Mouse (Mus musculus) adrenal gland (tissue): Measurements from ENCODE around the gene Cemip.
"Not testable (repeated sequence)": the region's sequence is repeated elsewhere in the genome, so short reads cannot be mapped to it uniquely, and the experiment has no call there.

Experiments used
- intact Hi-C: fragments of 180-260 bp; cut with DNase I; formaldehyde crosslinking; loops from one replicate; pipeline ENCODE4 v1.15.1; 2025
- long read RNA-seq, 2 experiments: library from polyadenylated mRNA; unstranded; transcript quantifications; one replicate each; pipeline ENCODE4 v2.0.0; 2020; ENCODE audit warnings: borderline replicate concordance in 1 of 2; ENCODE audit not compliant: insufficient replicate concordance in 1 of 2

Gene Cemip
- long read RNA-seq, experiment 1, partial matches to known transcripts: 0 of 2 reads
- long read RNA-seq, experiment 1, other reads (novel, unspliced or antisense): 2 of 2 reads
- long read RNA-seq, experiment 2, partial matches to known transcripts: 0 of 4 reads
- long read RNA-seq, experiment 2, other reads (novel, unspliced or antisense): 4 of 4 reads

DNA sequence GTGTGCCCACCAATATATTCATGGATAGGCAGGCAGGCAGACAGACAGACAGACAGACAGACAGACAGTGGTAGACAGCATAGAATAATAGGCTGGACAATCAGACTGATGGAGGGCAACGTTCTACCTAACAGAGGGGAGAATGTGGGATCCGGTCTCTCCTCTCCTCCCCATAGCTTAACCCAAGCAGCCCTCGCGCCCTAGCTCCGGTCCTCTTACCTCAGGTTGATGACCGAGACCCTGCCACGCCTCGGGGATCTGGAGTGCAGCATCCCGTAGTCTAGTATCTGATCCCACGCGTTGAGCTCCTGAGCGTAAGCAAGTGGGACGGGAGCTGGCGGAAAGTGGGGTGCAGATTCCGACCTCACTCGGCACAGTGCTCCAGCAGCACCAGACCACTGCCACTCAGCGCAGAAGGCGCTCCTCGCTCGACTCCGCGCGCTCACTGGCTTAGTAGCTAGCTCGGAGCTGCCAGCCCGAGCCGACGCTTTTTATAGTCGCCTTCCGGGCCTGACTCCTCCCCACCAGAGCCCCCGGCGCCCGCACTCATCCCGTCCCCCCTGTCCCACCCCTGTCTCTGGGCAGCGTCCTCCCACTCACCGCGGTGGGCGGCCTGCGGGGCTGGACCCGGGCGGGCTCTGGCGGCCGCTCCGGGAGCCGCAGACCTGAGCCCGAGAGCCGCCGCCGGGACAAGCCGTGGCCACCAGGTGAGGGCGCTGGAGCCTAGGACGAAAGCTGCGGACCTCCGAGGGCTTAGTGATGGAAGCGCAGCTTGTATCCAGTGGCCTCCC lies at the start of gene Cemip:
Gene Cemip (minus strand): TSS at position 464 of the 791 bp plus-strand sequence.
- intact Hi-C loops: loop anchor here (5.0 to 10.0 kb wide), 2 partner anchors 154 to 359 kb away; no protein-coding TSS in a partner anchor

GRCm38 (mm10) chr7:84132704-84133103 lies 46.4 kb upstream of the Cemip start:
- intact Hi-C loops: no loop called here

DNA sequence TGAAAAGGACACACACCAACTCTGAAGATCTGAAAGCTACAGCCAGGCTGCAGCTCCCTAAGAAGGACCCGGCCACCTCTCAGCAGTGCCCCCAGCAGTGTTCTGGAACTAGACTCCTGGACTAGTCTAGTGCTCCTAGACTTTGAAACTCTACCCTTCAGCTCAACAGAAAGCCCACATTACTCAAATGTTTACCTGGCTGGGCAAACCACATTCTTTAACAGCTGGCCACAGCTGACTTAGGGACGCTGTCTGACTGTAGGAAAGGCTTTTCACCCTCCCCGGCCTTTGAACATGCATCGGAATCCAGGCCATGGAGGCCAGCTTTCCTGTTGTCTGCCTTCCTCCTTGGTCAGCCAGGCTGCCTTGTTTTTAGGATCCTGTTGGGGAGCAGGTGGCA lies 45.4 kb upstream of the Cemip start:
- intact Hi-C loops: no loop called here

- intact Hi-C loops: no loop called here
Observed at GRCm38 (mm10) chr7:84128661-84129060, 42.4 kb upstream of the Cemip start.

DNA sequence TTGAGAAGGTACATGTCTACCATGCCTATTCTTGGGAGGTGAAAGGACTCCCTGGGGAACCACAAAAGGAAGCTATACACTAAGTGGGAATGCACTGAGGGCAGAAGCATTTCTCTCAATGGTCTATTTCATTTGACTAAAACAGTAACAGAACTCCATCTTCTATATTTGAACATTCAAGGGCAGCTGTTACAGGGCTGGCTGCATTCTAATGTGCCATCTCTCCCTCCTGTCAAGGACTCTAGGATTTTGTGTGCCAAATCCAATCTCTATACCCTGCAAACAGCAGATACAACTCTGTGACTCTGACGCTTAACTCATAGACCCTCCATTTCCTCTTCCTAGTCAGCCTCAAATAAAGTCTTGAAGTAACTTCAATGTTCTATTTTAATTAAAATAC lies 39.4 kb upstream of the Cemip start:
- intact Hi-C loops: no loop called here

DNA sequence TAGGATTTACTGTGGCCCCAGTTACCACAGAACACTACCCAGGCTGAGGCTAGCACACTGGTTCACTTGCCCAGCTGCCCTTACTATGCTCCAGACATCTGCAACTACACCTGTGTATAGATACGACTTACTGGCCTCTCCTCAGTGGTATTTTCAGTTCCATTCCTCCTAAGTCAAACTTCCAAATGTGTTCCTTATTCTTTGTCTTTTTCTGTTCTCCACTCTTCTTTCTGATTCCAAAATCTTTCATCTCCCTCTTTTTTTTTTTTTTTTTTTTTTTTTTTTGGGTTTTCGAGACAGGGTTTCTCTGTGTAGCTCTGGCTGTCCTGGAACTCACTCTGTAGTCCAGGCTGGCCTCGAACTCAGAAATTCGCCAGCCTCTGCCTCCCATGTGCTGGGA lies 37.3 kb upstream of the Cemip start:
- intact Hi-C loops: not testable (repeated sequence)

DNA sequence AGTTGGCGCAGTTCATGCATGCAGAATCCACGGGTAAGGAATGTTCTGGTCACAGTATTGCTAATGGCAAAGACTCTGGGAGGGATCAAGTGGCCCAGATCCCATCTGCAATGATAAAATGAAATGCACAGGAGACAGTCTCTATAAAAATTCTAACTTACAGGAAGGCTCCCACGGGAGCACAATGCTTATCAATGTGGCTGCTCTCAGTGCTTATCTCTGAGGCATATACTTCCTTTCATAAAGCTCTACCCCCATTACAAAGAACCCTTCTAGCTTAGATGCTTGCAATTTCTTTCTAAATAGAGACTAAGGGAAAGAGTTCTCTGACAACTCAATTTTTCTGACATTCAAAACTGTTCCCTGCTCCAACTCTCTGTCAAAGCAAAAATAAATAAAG lies 35.5 kb upstream of the Cemip start:
- intact Hi-C loops: no loop called here

DNA sequence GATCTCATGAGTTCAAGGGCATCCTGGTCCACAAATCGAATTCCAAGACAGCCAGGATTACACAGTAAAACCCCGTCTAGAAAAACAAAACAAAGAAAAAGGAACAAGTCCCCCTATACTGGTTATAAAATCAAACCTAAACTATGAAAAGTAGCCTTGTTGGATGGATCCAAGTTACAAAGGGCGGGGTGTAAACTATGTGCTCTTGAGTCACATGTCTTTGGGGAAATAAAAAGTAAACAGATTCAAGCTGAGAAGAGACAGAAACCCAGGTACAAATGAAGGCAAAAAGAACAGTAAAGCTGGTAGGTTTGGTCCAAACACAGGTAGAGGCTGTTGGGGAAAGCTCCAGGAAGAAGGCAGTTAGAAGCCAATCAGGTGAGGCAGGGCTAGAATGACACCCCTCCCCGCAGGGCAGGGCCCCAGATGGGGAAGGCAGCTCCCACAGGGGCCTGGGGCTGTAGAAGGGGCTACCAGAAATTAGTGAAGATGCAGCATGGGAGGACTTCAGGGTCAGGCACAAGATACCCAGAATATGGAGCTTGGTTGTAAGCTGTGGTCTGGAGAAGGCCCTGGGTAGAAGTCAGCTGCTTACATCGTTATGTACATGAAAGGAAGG lies 33.9 kb upstream of the Cemip start:
- intact Hi-C loops: no loop called here

GRCm38 (mm10) chr7:84119216-84120105 lies 33.2 kb upstream of the Cemip start:
- intact Hi-C loops: loop anchor here (5.0 kb wide), 1 partner anchor 33 kb away; the partner anchor contains the start of gene Abhd17c

DNA sequence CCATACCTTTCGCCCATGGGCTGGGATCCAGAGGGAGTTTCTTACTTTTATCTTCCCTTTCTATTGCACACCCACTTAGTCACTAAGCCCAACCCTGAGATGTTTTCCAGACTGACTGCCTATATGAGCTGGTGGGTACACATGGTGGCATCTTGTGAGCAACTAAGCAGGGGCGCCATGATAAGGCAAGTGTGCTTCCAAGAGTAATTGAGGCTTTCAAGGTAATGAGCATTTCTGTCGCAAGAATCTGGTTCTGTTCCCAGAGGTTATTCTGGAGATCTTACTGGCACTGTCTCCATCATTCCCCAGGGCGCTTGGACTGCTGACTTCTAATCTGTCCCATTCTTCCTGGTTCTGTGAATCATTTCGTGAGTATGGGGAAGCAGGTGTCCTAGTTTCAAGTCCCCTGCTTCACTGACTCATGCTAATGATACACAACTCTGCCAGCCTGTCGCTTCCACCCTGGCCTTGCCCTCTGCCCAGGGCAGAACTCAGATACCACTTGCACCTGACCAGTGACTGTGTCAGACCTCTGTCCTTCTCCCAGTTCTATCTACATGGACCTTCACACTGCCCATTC lies 31.3 kb upstream of the Cemip start:
- intact Hi-C loops: loop anchor here (5.0 kb wide), 1 partner anchor 35 kb away; the partner anchor contains the start of gene Abhd17c

GRCm38 (mm10) chr7:84116621-84117542 lies 30.6 kb upstream of the Cemip start:
- intact Hi-C loops: loop anchor here (5.0 kb wide), 1 partner anchor 35 kb away; the partner anchor contains the start of gene Abhd17c

- intact Hi-C loops: loop anchor here (5.0 kb wide), 1 partner anchor 37 kb away; the partner anchor contains the start of gene Abhd17c
Observed at GRCm38 (mm10) chr7:84115385-84115784, 29.1 kb upstream of the Cemip start.

DNA sequence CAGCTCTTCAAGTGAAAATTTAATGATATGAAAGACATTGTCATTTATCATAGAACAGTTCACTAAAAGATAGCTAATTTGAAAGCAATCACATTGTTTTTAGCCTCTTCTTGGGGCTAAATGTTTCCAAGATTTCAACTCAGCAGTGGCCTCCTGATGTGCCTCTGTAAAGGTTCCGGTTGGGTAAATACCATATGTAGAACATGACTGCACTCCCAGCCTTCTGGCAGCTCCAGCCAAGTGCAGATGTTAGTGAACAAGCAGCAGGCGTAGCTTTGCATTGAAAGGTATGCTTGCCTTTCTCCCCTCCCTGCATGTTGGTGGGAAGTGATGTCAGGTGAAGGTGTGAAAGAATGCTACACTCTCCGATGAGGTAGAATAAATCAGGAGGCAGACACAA lies 28.5 kb upstream of the Cemip start:
- intact Hi-C loops: loop anchor here (5.0 kb wide), 1 partner anchor 38 kb away; the partner anchor contains the start of gene Abhd17c

GRCm38 (mm10) chr7:84113035-84113390 lies 26.7 kb upstream of the Cemip start:
- intact Hi-C loops: no loop called here

DNA sequence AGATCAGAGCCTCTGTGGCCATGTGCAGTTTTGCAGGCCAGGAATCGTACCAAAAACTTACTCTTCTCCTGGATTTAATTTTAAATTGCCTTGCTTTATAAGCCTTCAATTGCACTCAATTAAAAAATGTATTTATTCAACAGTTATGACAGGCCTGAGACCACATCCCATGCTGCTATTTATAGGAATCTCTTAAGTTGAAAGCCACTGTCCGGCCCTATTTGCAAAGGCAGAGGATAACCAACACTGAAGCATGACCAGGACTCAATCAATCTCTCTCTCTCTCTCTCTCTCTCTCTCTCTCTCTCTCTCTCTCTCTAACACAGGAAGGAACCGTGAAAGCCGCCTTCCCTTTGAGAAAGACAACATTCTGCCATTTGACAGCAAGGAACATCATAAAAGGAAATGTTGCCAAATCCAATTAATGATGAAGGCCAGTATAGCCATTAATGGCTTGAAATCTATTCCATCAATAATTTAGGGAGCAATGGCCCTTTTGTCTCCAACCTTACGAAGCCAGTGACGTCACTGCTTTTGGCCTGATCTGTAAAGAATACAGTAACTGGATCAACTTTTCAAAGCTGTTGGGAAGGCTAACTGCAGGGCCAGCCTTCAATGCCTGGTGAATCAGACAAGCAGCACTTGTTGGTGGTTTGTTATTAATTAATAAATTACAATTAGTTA lies 26.2 kb upstream of the Cemip start:
- intact Hi-C loops: no loop called here

DNA sequence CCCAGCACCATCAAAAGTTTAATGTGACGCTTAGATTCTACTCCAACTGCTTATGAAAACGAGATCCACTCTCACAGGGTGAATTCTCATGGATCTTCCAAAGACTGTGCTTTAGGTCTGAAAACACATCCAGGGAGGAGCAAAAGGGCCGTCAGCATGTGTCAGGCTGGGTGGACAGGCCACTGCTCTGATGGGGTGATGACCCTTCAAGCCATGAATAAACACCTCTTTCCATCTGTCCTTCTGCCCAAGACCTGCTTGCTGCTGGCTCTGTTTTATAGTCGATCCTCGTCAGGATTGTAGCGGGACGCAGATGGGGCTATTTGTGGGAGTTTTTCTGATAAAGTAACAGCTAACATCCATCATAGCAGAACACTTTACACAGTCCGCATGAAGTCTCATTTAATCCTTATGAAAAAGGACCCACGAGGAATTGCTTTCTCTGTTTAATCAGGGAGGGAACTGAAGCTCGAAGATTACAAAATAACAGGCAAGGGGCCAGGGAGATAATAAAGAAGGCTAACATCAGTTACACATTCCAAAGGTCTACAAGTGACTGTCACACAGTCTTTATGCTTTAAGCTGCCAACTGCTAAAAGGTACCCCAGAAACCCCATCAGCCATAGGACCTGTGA lies 25.5 kb upstream of the Cemip start:
- intact Hi-C loops: no loop called here

GRCm38 (mm10) chr7:84106942-84107341 lies 20.6 kb upstream of the Cemip start:
- intact Hi-C loops: no loop called here

DNA sequence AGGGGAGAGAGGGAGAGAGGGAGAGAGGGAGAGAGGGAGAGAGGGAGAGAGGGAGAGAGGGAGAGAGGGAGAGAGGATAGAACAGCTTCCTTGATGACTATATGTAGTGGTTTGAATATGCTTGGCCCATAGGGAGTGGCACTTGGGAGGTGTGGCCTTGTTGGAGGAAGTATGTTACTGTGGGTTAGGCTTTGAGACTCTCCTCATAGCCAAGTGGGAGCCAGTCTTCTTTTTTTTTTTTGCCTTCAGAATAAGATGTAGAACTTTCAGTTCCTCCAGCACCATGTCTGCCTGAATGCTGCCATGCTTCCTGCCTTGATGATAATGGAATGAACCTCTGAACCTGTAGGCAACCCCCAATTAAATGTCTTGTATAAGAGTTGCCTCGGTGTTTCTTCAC lies 16.3 kb upstream of the Cemip start:
- intact Hi-C loops: no loop called here

GRCm38 (mm10) chr7:84100672-84101071 lies 14.4 kb upstream of the Cemip start:
- intact Hi-C loops: no loop called here
